Mouse (Mus musculus) c-Kit-positive CD71-negative TER-119-negative erythroid progenitor cells, embryonic 14.5 days (primary cell): ENCODE measurements around the gene Gjb2.
A peak's percentile ranks its signal among the peaks of the same experiment; 100 is the strongest.

Source experiments
- DNase-seq: peaks from one replicate; pipeline ENCODE4 v3.0.0-alpha.2; 2013; ENCODE audit warnings: low read depth

Gene Gjb2

DNA sequence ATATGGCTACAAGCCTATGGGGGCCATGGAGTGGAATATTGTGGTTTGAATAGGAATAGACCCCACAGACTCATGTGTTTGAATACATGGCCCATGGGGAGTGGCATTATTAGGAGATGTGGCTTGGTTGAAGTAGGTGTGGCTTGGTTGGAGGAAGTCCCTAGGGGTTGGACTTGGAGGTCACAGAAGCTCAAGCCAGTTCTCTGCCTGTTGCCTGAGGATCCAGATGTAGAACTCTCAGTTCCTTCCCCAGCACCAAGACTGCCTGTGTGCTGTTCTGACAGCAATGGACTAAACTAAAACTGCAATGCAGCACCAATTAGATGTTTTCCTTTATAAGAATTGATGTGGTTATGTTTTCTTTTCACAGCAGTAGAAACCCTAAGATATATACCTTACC, 38.4 kb downstream of the Gjb2 start:
- DNase-seq = no peak

- peak; percentile 72 for DNase-seq
Observed at GRCm38 (mm10) chr14:57060052-57060451, 44.5 kb downstream of the Gjb2 start.

- DNase-seq = no peak
Observed at GRCm38 (mm10) chr14:57057563-57058321, 46.8 kb downstream of the Gjb2 start, which contains the start of gene Gja3. Gja3 (minus strand) TSS chr14:57058100.

GRCm38 (mm10) chr14:57057204-57057562, 47.3 kb downstream of the Gjb2 start:
- no peak for DNase-seq

DNA sequence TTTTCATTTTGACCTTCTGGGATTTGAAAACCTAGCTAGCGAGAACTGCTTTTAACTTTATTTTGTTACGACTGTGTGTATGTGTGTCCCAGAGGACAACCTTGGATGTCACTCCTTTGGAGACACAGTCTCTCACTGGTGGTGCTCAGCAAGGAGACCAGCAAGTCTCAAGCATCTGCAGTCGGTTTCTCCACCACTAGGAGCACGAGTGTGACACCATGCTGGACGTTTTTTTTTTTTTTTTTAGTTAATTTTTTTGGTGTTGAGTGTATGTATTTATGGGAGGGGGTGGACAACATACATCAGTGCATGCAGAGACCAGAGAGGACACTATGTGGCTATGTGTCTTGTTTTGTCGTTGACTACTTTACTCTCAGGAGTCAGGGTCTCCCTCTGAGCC, 51.8 kb downstream of the Gjb2 start:
- no peak for DNase-seq
